Mouse (Mus musculus): ENCODE measurements around the gene Esp34.

Esp34 gene

DNA sequence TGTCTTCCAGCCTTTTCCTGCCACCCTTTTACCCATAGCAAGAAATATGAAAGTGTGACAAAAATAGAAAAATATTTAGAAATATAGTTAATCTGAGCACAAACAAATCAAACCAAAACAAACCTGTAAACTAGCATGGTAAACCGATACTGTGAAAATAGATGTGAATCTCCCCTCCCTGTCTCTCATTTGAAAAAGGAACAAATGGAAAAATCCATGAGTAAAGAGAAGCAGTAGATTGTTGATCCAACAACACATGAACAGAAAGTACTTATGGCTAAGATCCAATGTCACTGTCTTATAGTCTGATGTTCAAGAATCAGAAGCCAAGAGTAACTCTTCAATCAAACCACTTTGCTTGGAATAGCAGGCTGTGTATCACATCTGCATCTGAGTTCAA is at the start of gene Esp34:
TSS of gene Esp34 (plus strand) at position 301 of the 400 bp plus-strand sequence.
- DNase-seq (ENCODE audit: low read depth, low spot score): no peak

DNA sequence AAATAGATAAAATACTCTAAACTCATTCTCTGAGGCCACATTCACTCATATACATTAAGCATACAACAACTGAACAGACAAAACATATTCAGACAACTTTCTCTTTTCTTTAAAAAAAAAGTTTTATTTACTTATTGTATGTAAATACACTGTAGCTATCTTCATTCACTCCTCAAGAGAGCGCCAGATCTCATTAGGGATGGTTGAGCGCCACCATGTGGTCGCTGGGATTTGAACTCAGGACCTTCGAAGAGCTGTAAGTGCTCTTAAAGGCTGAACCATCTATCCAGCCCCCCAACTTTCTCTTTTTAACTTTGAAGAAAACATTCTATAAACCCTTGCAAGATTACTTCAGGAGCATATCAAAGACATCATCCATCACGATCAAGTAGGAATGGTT is 8.5 kb downstream of the Esp34 start:
- DNase-seq (ENCODE audit: low read depth, low spot score): no peak

Data from forelimb bud, embryonic 11.5 days (tissue).